Mouse (Mus musculus) bone marrow macrophage, adult 2 months (primary cell): ENCODE data around the gene Cfap58.

ENCODE experiments used
- CTCF ChIP-seq: IDR thresholded peaks from 2 replicates; pipeline ENCODE4 v1.5.1; 2012; ENCODE audit warnings: low read depth, mild to moderate bottlenecking, low read length, moderate library complexity
- POLR2A ChIP-seq: IDR thresholded peaks from 2 replicates; pipeline ENCODE4 v1.6.1; 2012; ENCODE audit warnings: mild to moderate bottlenecking, low read depth, low read length, borderline replicate concordance

- TF ChIP-seq CTCF: no peak
- TF ChIP-seq POLR2A: no peak
These were observed 102.1 kb downstream of the Cfap58 start for GRCm38 (mm10) chr19:48039554-48039953.
